Mouse (Mus musculus): ENCODE results near the gene Wnk2.

- no peak for TF ChIP-seq CTCF (IDR thresholded peaks at IDR 0.05; ENCODE audit: extremely low read depth, insufficient read depth, low read length)
- TF ChIP-seq POLR2A (IDR thresholded peaks at IDR 0.05; ENCODE audit: extremely low read depth, insufficient read depth, low read length) = no peak
Measured at GRCm38 (mm10) chr13:49114116-49114515, 33.7 kb downstream of the Wnk2 start.

All from cortical plate, adult 2 months (tissue).